Mouse (Mus musculus): ENCODE data around the gene Snap47. TPM values are rescaled to one million over a fixed set of nuclear protein-coding genes. Genes with fewer than 3 reads are reported as not detected.

Snap47 gene
- polyA plus RNA-seq (2012; ENCODE audit: insufficient read depth, insufficient read length, low replicate concordance, missing spikeins): 397 TPM in 1 of 2 replicates, not detected in the other

GRCm38 (mm10) chr11:59451086-59451485 is at the start of gene Snap47:
Gene Snap47, minus strand, starts transcription at chr11:59451186.
- peak within 1 kb of the TSS; percentile 36 for H3K27ac ChIP-seq (ENCODE audit: insufficient read depth, low read depth, low read length)
- H3K4me1 ChIP-seq (ENCODE audit: control insufficient read depth, insufficient read depth, low read length): peaks cover 14% of the 10 kb centered on the region
- TF ChIP-seq CTCF (IDR thresholded peaks at IDR 0.05; ENCODE audit: insufficient read depth, low read depth, low read length) (no peak), POLR2A (IDR thresholded peaks at IDR 0.05; ENCODE audit: insufficient read depth, low read depth, low read length) (no peak)
- 86% methylated on average over 4 of the region's 4 CpGs for WGBS
- peak within 1 kb of the TSS; percentile 71 for H3K4me3 ChIP-seq (ENCODE audit: insufficient read depth, low read depth, low read length)

GRCm38 (mm10) chr11:59497747-59498146 is 46.8 kb upstream of the Snap47 start:
- TF ChIP-seq CTCF (IDR thresholded peaks at IDR 0.05; ENCODE audit: insufficient read depth, low read depth, low read length): no peak
- TF ChIP-seq POLR2A (IDR thresholded peaks at IDR 0.05; ENCODE audit: insufficient read depth, low read depth, low read length): no peak
- 92% methylated on average over 7 of the region's 7 CpGs for WGBS
- Histone ChIP-seq H3K27ac (ENCODE audit: insufficient read depth, low read depth, low read length) (no peak overlapping the region), H3K4me3 (ENCODE audit: insufficient read depth, low read depth, low read length) (no peak overlapping the region), H3K4me1 (ENCODE audit: control insufficient read depth, insufficient read depth, low read length) (no peaks in the 10 kb centered on the region)

GRCm38 (mm10) chr11:59496672-59497310 is 45.8 kb upstream of the Snap47 start:
- WGBS: 51% methylated on average over 6 of the region's 6 CpGs
- H3K4me3 ChIP-seq (ENCODE audit: insufficient read depth, low read depth, low read length): no peak overlapping the region
- no peaks in the 10 kb centered on the region for H3K4me1 ChIP-seq (ENCODE audit: control insufficient read depth, insufficient read depth, low read length)
- TF ChIP-seq CTCF (IDR thresholded peaks at IDR 0.05; ENCODE audit: insufficient read depth, low read depth, low read length) (no peak), POLR2A (IDR thresholded peaks at IDR 0.05; ENCODE audit: insufficient read depth, low read depth, low read length) (no peak)
- no peak overlapping the region for H3K27ac ChIP-seq (ENCODE audit: insufficient read depth, low read depth, low read length)

GRCm38 (mm10) chr11:59486222-59486621 is 35.2 kb upstream of the Snap47 start:
- no peak for TF ChIP-seq POLR2A (IDR thresholded peaks at IDR 0.05; ENCODE audit: insufficient read depth, low read depth, low read length)
- no peak for TF ChIP-seq CTCF (IDR thresholded peaks at IDR 0.05; ENCODE audit: insufficient read depth, low read depth, low read length)
- Histone ChIP-seq H3K27ac (ENCODE audit: insufficient read depth, low read depth, low read length) (no peak overlapping the region), H3K4me3 (ENCODE audit: insufficient read depth, low read depth, low read length) (no peak overlapping the region), H3K4me1 (ENCODE audit: control insufficient read depth, insufficient read depth, low read length) (no peaks in the 10 kb centered on the region)
- 75% methylated on average over 8 of the region's 8 CpGs for WGBS

- H3K27ac ChIP-seq (ENCODE audit: insufficient read depth, low read depth, low read length): no peak overlapping the region
- no peak overlapping the region for H3K4me3 ChIP-seq (ENCODE audit: insufficient read depth, low read depth, low read length)
- TF ChIP-seq CTCF (IDR thresholded peaks at IDR 0.05; ENCODE audit: insufficient read depth, low read depth, low read length) (no peak), POLR2A (IDR thresholded peaks at IDR 0.05; ENCODE audit: insufficient read depth, low read depth, low read length) (no peak)
- H3K4me1 ChIP-seq (ENCODE audit: control insufficient read depth, insufficient read depth, low read length): no peaks in the 10 kb centered on the region
- 55% methylated on average over 2 of the region's 2 CpGs for WGBS
Observed at GRCm38 (mm10) chr11:59485641-59486040, 34.7 kb upstream of the Snap47 start.

GRCm38 (mm10) chr11:59483212-59483611 is 32.2 kb upstream of the Snap47 start:
- Histone ChIP-seq H3K27ac (ENCODE audit: insufficient read depth, low read depth, low read length) (no peak overlapping the region), H3K4me3 (ENCODE audit: insufficient read depth, low read depth, low read length) (no peak overlapping the region), H3K4me1 (ENCODE audit: control insufficient read depth, insufficient read depth, low read length) (no peaks in the 10 kb centered on the region)
- 1% methylated on average over 2 of the region's 2 CpGs for WGBS
- no peak for TF ChIP-seq POLR2A (IDR thresholded peaks at IDR 0.05; ENCODE audit: insufficient read depth, low read depth, low read length)
- TF ChIP-seq CTCF (IDR thresholded peaks at IDR 0.05; ENCODE audit: insufficient read depth, low read depth, low read length): no peak

GRCm38 (mm10) chr11:59477240-59477639 is 26.3 kb upstream of the Snap47 start:
- TF ChIP-seq POLR2A (IDR thresholded peaks at IDR 0.05; ENCODE audit: insufficient read depth, low read depth, low read length) (no peak), CTCF (IDR thresholded peaks at IDR 0.05; ENCODE audit: insufficient read depth, low read depth, low read length) (no peak)
- H3K4me3 ChIP-seq (ENCODE audit: insufficient read depth, low read depth, low read length): no peak overlapping the region
- H3K4me1 ChIP-seq (ENCODE audit: control insufficient read depth, insufficient read depth, low read length): no peaks in the 10 kb centered on the region
- H3K27ac ChIP-seq (ENCODE audit: insufficient read depth, low read depth, low read length): no peak overlapping the region
- 72% methylated on average over 6 of the region's 6 CpGs for WGBS

- peak within 1 kb of the TSS; percentile 71 for H3K4me3 ChIP-seq (ENCODE audit: insufficient read depth, low read depth, low read length)
- TF ChIP-seq CTCF (IDR thresholded peaks at IDR 0.05; ENCODE audit: insufficient read depth, low read depth, low read length) (no peak), POLR2A (IDR thresholded peaks at IDR 0.05; ENCODE audit: insufficient read depth, low read depth, low read length) (no peak)
- under 1% methylated on average over 19 of the region's 19 CpGs for WGBS
- no peak within 1 kb of the TSS for H3K27ac ChIP-seq (ENCODE audit: insufficient read depth, low read depth, low read length)
- H3K4me1 ChIP-seq (ENCODE audit: control insufficient read depth, insufficient read depth, low read length): peaks cover 4% of the 10 kb centered on the region
Observed at GRCm38 (mm10) chr11:59472326-59472677, 21.3 kb upstream of the Snap47 start, which contains the start of gene Zfp867. Gene Zfp867, minus strand, starts transcription at chr11:59472474.

GRCm38 (mm10) chr11:59471413-59472325 is 20.7 kb upstream of the Snap47 start:
- no peak for TF ChIP-seq POLR2A (IDR thresholded peaks at IDR 0.05; ENCODE audit: insufficient read depth, low read depth, low read length)
- Histone ChIP-seq H3K4me1 (ENCODE audit: control insufficient read depth, insufficient read depth, low read length) (peaks cover 4% of the 10 kb centered on the region), H3K4me3 (ENCODE audit: insufficient read depth, low read depth, low read length) (peak overlapping the region; percentile 71), H3K27ac (ENCODE audit: insufficient read depth, low read depth, low read length) (no peak overlapping the region)
- 6% methylated on average over 37 of the region's 37 CpGs for WGBS
